Mouse (Mus musculus) lung, embryonic 16.5 days (tissue): Measurements from ENCODE around the gene Prkaca. TPM values are rescaled to one million over a fixed set of nuclear protein-coding genes. Genes with fewer than 3 reads are reported as not detected.

Experiments used
- ATAC-seq: fragments of 200-750 bp; cut with Nextera tagmentation; 2 replicates; pipeline ENCODE4 v1.8.0; 2017; ENCODE audit warnings: low read depth, mild to moderate bottlenecking, moderate library complexity
- H3K27ac ChIP-seq: fragments of 300-500 bp; sonication (generic); 2 replicates; pipeline ENCODE4 v1.5.1; 2014; ENCODE audit warnings: mild to moderate bottlenecking, control low read depth, low read length
- H3K27me3 ChIP-seq: fragments of 300-500 bp; sonication (generic); 2 replicates; pipeline ENCODE4 v1.6.1; 2014; ENCODE audit warnings: low read depth, low read length, mixed read lengths; ENCODE audit not compliant: control insufficient read depth, insufficient read depth
- H3K36me3 ChIP-seq: fragments of 300-500 bp; sonication (generic); 2 replicates; pipeline ENCODE4 v1.6.1; 2014; ENCODE audit warnings: low read length; ENCODE audit not compliant: control insufficient read depth, insufficient read depth
- H3K4me1 ChIP-seq: fragments of 300-500 bp; sonication (generic); replicated peaks from 2 replicates; pipeline ENCODE4 v1.6.1; 2014; ENCODE audit warnings: low read length, mixed read lengths; ENCODE audit not compliant: control insufficient read depth, insufficient read depth
- H3K4me2 ChIP-seq: fragments of 300-500 bp; sonication (generic); 2 replicates; pipeline ENCODE4 v1.6.1; 2014; ENCODE audit warnings: low read depth, low read length, control low read depth
- H3K4me3 ChIP-seq: fragments of 300-500 bp; sonication (generic); 2 replicates; pipeline ENCODE4 v1.5.1; 2014; ENCODE audit warnings: mild to moderate bottlenecking, low read length, control low read depth
- H3K9ac ChIP-seq: fragments of 300-500 bp; sonication (generic); 2 replicates; pipeline ENCODE4 v1.6.1; 2014; ENCODE audit warnings: low read length, control low read depth
- H3K9me3 ChIP-seq: fragments of 300-500 bp; sonication (generic); 2 replicates; pipeline ENCODE4 v1.6.1; 2016; ENCODE audit warnings: low read length; ENCODE audit not compliant: control insufficient read depth
- WGBS: fragments of 180-500 bp; shearing (Covaris S2); extraction: QIAGEN DNeasy Blood & Tissue Kit; methylation state at CpG from one replicate; pipeline ENCODE4 v1.1.7; 2014; 5-methylcytosine and 5-hydroxymethylcytosine counted together
- polyA plus RNA-seq: library from polyadenylated mRNA; unstranded; fragments of >200 nt; fragmentation: Nextera tagmentation; extraction: Ambion mirVana; gene quantifications from 2 replicates; pipeline ENCODE4 v1.2.1, GENCODE M21; 2015

Gene Prkaca
- polyA plus RNA-seq, 1 experiment from 2014 or later = 133 TPM

- H3K4me2 ChIP-seq = no peak overlapping the region
Measured at GRCm38 (mm10) chr8:83942446-83942845, 30.3 kb upstream of the Prkaca start.

GRCm38 (mm10) chr8:83945540-83945939, 27.3 kb upstream of the Prkaca start:
- H3K4me1 ChIP-seq = no peaks in the 10 kb centered on the region
- 55% methylated on average over 3 of the region's 3 CpGs for WGBS
- H3K27ac ChIP-seq = no peak overlapping the region
- no peak overlapping the region for H3K4me2 ChIP-seq
- no peaks in the 10 kb centered on the region for H3K27me3 ChIP-seq
- H3K4me3 ChIP-seq = no peak overlapping the region
- no peaks in the 10 kb centered on the region for H3K36me3 ChIP-seq
- no peak for ATAC-seq
- no peak overlapping the region for H3K9ac ChIP-seq
- no peaks in the 10 kb centered on the region for H3K9me3 ChIP-seq

More at GRCm38 (mm10) chr8:83942446-83942845, 30.3 kb upstream of the Prkaca start:
- Histone ChIP-seq H3K4me1 (no peaks in the 10 kb centered on the region), H3K36me3 (peaks cover 11% of the 10 kb centered on the region), H3K9me3 (no peaks in the 10 kb centered on the region), H3K27me3 (no peaks in the 10 kb centered on the region), H3K27ac (no peak overlapping the region), H3K4me3 (no peak overlapping the region), H3K9ac (no peak overlapping the region)
- 72% methylated on average over 1 of the region's 1 CpGs for WGBS
- no peak for ATAC-seq

- Histone ChIP-seq H3K4me2 (peak overlapping the region; percentile 74), H3K27ac (peak overlapping the region; percentile 63), H3K36me3 (no peaks in the 10 kb centered on the region), H3K9me3 (no peaks in the 10 kb centered on the region), H3K4me1 (peaks cover 15% of the 10 kb centered on the region), H3K4me3 (peak overlapping the region; percentile 73), H3K27me3 (no peaks in the 10 kb centered on the region; the same call in 1 of the 2 replicates), H3K9ac (peak overlapping the region; percentile 67)
- under 1% methylated on average over 14 of the region's 14 CpGs for WGBS
- no peak for ATAC-seq
Measured at GRCm38 (mm10) chr8:83954749-83955105, 18.1 kb upstream of the Prkaca start.

GRCm38 (mm10) chr8:83955106-83955957, 17.5 kb upstream of the Prkaca start, which contains the start of the genes Gm10644 and Asf1b:
Gene Gm10644, minus strand, starts transcription at chr8:83955205.
Gene Asf1b, plus strand, starts transcription at chr8:83955507.
- Histone ChIP-seq H3K4me1 (peaks cover 15% of the 10 kb centered on the region), H3K36me3 (no peaks in the 10 kb centered on the region), H3K27me3 (no peaks in the 10 kb centered on the region; the same call in 1 of the 2 replicates), H3K4me3 (peak within 1 kb of the TSS; percentile 73), H3K4me2 (peak within 1 kb of the TSS; percentile 90), H3K9me3 (no peaks in the 10 kb centered on the region), H3K9ac (peak within 1 kb of the TSS; percentile 72), H3K27ac (peak within 1 kb of the TSS; percentile 63)
- under 1% methylated on average over 75 of the region's 75 CpGs for WGBS
- peak; percentile 99 for ATAC-seq

- Histone ChIP-seq H3K4me3 (peak overlapping the region; percentile 73), H3K9ac (peak overlapping the region; percentile 72), H3K27me3 (no peaks in the 10 kb centered on the region; the same call in 1 of the 2 replicates), H3K27ac (no peak overlapping the region), H3K4me1 (peaks cover 15% of the 10 kb centered on the region), H3K9me3 (no peaks in the 10 kb centered on the region), H3K4me2 (peak overlapping the region; percentile 90), H3K36me3 (no peaks in the 10 kb centered on the region)
- ATAC-seq = no peak
- 0% methylated on average over 15 of the region's 15 CpGs for WGBS
Measured at GRCm38 (mm10) chr8:83955958-83956218, 16.9 kb upstream of the Prkaca start.

GRCm38 (mm10) chr8:83956789-83957188, 16.0 kb upstream of the Prkaca start:
- ATAC-seq = no peak
- Histone ChIP-seq H3K9me3 (no peaks in the 10 kb centered on the region), H3K4me3 (peak overlapping the region; percentile 73), H3K27ac (no peak overlapping the region), H3K4me1 (peaks cover 15% of the 10 kb centered on the region), H3K4me2 (peak overlapping the region; percentile 90), H3K36me3 (0 out of 2 replicates have a peak, but pooled peaks cover 2% of the 10 kb centered on the region), H3K27me3 (no peaks in the 10 kb centered on the region; the same call in 1 of the 2 replicates), H3K9ac (no peak overlapping the region)
- 4% methylated on average over 1 of the region's 1 CpGs for WGBS

GRCm38 (mm10) chr8:83964015-83964765, 8.6 kb upstream of the Prkaca start:
- no peak overlapping the region for H3K9ac ChIP-seq
- no peak overlapping the region for H3K27ac ChIP-seq
- H3K36me3 ChIP-seq = peaks cover 16% of the 10 kb centered on the region
- no peak overlapping the region for H3K4me3 ChIP-seq
- ATAC-seq = peak; percentile 68
- no peaks in the 10 kb centered on the region for H3K27me3 ChIP-seq
- no peak overlapping the region for H3K4me2 ChIP-seq
- H3K9me3 ChIP-seq = no peaks in the 10 kb centered on the region
- 75% methylated on average over 5 of the region's 5 CpGs for WGBS
- no peaks in the 10 kb centered on the region for H3K4me1 ChIP-seq

- no peaks in the 10 kb centered on the region for H3K27me3 ChIP-seq
- no peak overlapping the region for H3K4me2 ChIP-seq
- no peak for ATAC-seq
- peaks cover 5% of the 10 kb centered on the region for H3K4me1 ChIP-seq
- H3K9ac ChIP-seq = no peak overlapping the region
- no peak overlapping the region for H3K4me3 ChIP-seq
- H3K27ac ChIP-seq = no peak overlapping the region
- WGBS = 85% methylated on average over 7 of the region's 7 CpGs
- H3K9me3 ChIP-seq = no peaks in the 10 kb centered on the region
- peaks cover 18% of the 10 kb centered on the region for H3K36me3 ChIP-seq
Measured at GRCm38 (mm10) chr8:83967701-83968100, 5.1 kb upstream of the Prkaca start.

- ATAC-seq = no peak
- no peak overlapping the region for H3K9ac ChIP-seq
Measured at GRCm38 (mm10) chr8:83971121-83971520, 1.7 kb upstream of the Prkaca start.

More at GRCm38 (mm10) chr8:83971121-83971520, 1.7 kb upstream of the Prkaca start:
- Histone ChIP-seq H3K27me3 (no peaks in the 10 kb centered on the region), H3K4me1 (peaks cover 17% of the 10 kb centered on the region), H3K36me3 (peaks cover 15% of the 10 kb centered on the region), H3K4me3 (no peak overlapping the region), H3K27ac (no peak overlapping the region), H3K9me3 (no peaks in the 10 kb centered on the region), H3K4me2 (no peak overlapping the region)
- 86% methylated on average over 4 of the region's 4 CpGs for WGBS
